Mouse (Mus musculus) myocyte (in vitro differentiated cells): Measurements from ENCODE around the gene Tmx2. TPM values are rescaled to one million over a fixed set of nuclear protein-coding genes. Genes with fewer than 3 reads are reported as not detected.
"Not testable (repeated sequence)": the region's sequence is repeated elsewhere in the genome, so short reads cannot be mapped to it uniquely, and the experiment has no call there.

Source experiments
- H3K27me3 ChIP-seq: one replicate; pipeline ENCODE4 v1.6.1; 2011; ENCODE audit not compliant: control insufficient read depth, insufficient read depth, insufficient read length
- H3K36me3 ChIP-seq: one replicate; pipeline ENCODE4 v1.6.1; 2011; ENCODE audit not compliant: control insufficient read depth, insufficient read depth
- H3K4me2 ChIP-seq: one replicate; pipeline ENCODE4 v1.6.1; 2011; ENCODE audit warnings: low read depth, control low read depth
- H3K4me3 ChIP-seq: one replicate; pipeline ENCODE4 v1.5.1; 2011; ENCODE audit warnings: mild to moderate bottlenecking, control low read depth, moderate library complexity
- H3K79me2 ChIP-seq: one replicate; pipeline ENCODE4 v1.6.1; 2011; ENCODE audit not compliant: control insufficient read depth, insufficient read depth
- H3ac ChIP-seq: one replicate; pipeline ENCODE4 v1.6.1; 2011; ENCODE audit not compliant: control insufficient read depth, insufficient read length
- CEBPB ChIP-seq: IDR thresholded peaks from 2 replicates; pipeline ENCODE4 v1.6.1; 2011; ENCODE audit warnings: mild to moderate bottlenecking, moderate library complexity; ENCODE audit not compliant: poor library complexity, insufficient read depth, severe bottlenecking
- E2F4 ChIP-seq: IDR thresholded peaks from one replicate; pipeline ENCODE4 v1.6.1; 2011; ENCODE audit warnings: mild to moderate bottlenecking, control low read depth, moderate library complexity; ENCODE audit not compliant: insufficient read depth
- MAX ChIP-seq: IDR thresholded peaks from one replicate; pipeline ENCODE4 v1.6.1; 2011; ENCODE audit warnings: low read depth, mild to moderate bottlenecking, control low read depth
- MYOD1 ChIP-seq, 3 experiments: IDR thresholded peaks; one replicate each; pipeline ENCODE4 v1.6.1; 2011; ENCODE audit warnings: control low read depth in 2 of 3, low read depth in 2 of 3, mild to moderate bottlenecking in 2 of 3, moderate library complexity in 1 of 3; ENCODE audit not compliant: insufficient read length in 2 of 3, control insufficient read depth in 1 of 3
- MYOG ChIP-seq, 3 experiments: IDR thresholded peaks; one replicate each; pipeline ENCODE4 v1.6.1; 2011; ENCODE audit warnings: control low read depth in 2 of 3, low read depth in 2 of 3, mild to moderate bottlenecking in 2 of 3; ENCODE audit not compliant: insufficient read length in 2 of 3, control insufficient read depth in 1 of 3, insufficient read depth in 1 of 3
- POLR2A ChIP-seq: IDR thresholded peaks from one replicate; pipeline ENCODE4 v1.6.1; 2011; ENCODE audit warnings: low read depth, mild to moderate bottlenecking, control low read depth, moderate library complexity; ENCODE audit not compliant: insufficient read length
- POLR2AphosphoS2 ChIP-seq: IDR thresholded peaks from one replicate; pipeline ENCODE4 v1.6.1; 2011; ENCODE audit warnings: low read depth, control low read depth; ENCODE audit not compliant: insufficient read length
- REST ChIP-seq: IDR thresholded peaks from one replicate; pipeline ENCODE4 v1.6.1; 2011; ENCODE audit warnings: mild to moderate bottlenecking, control low read depth, moderate library complexity; ENCODE audit not compliant: insufficient read depth, insufficient read length
- SRF ChIP-seq: IDR thresholded peaks from one replicate; pipeline ENCODE4 v1.6.1; 2011; ENCODE audit warnings: low read depth; ENCODE audit not compliant: control insufficient read depth, insufficient read length
- TCF12 ChIP-seq: IDR thresholded peaks from one replicate; pipeline ENCODE4 v1.6.1; 2011; ENCODE audit warnings: mild to moderate bottlenecking, control low read depth; ENCODE audit not compliant: poor library complexity, insufficient read depth, severe bottlenecking
- TCF3 ChIP-seq: IDR thresholded peaks from one replicate; pipeline ENCODE4 v1.6.1; 2011; ENCODE audit warnings: low read depth, control low read depth; ENCODE audit not compliant: insufficient read length
- USF1 ChIP-seq: IDR thresholded peaks from one replicate; pipeline ENCODE4 v1.6.1; 2011; ENCODE audit warnings: low read depth, mild to moderate bottlenecking, control low read depth, moderate library complexity
- polyA plus RNA-seq: library from polyadenylated mRNA; unstranded; fragments of >200 nt; fragmentation: generic; extraction: Trizol; gene quantifications from one replicate; pipeline ENCODE4 v1.2.1, GENCODE M21; 2012; ENCODE audit warnings: missing spikeins

The Tmx2 gene
- polyA plus RNA-seq, 1 experiment = 113 TPM

- Histone ChIP-seq H3K27me3 (no peaks in the 10 kb centered on the region), H3ac (no peak overlapping the region), H3K79me2 (no peaks in the 10 kb centered on the region), H3K4me2 (no peak overlapping the region), H3K36me3 (peaks cover 69% of the 10 kb centered on the region), H3K4me3 (no peak overlapping the region)
- TF ChIP-seq REST (no peak), MAX (no peak), USF1 (no peak), MYOG (IDR thresholded peaks at IDR 0.05; ENCODE audit: control insufficient read depth in 1 of 3, insufficient read depth in 1 of 3, insufficient read length in 2 of 3, low read depth in 2 of 3) (no peak), POLR2A (no peak), SRF (no peak), CEBPB (no peak), TCF3 (no peak)
Measured at GRCm38 (mm10) chr2:84688080-84688844, 9.3 kb upstream of the Tmx2 start.

- H3K4me3 ChIP-seq = no peak overlapping the region
- H3ac ChIP-seq = no peak overlapping the region
- H3K79me2 ChIP-seq = peaks cover 17% of the 10 kb centered on the region
- no peak overlapping the region for H3K4me2 ChIP-seq
- H3K36me3 ChIP-seq = peaks cover 20% of the 10 kb centered on the region
- no peaks in the 10 kb centered on the region for H3K27me3 ChIP-seq
- no peak for TF ChIP-seq E2F4
- no peak for TF ChIP-seq POLR2AphosphoS2
- no peak for TF ChIP-seq POLR2A
- no peak for TF ChIP-seq TCF12
- TF ChIP-seq REST = no peak
- no peak for TF ChIP-seq USF1
- TF ChIP-seq MYOG (IDR thresholded peaks at IDR 0.05; ENCODE audit: control insufficient read depth in 1 of 3, insufficient read depth in 1 of 3, insufficient read length in 2 of 3, low read depth in 2 of 3) = no peak
- no peak for TF ChIP-seq CEBPB
- no peak for TF ChIP-seq MAX
- TF ChIP-seq MYOD1 (IDR thresholded peaks at IDR 0.05; ENCODE audit: control insufficient read depth in 1 of 3, insufficient read length in 2 of 3, low read depth in 2 of 3) = no peak
- no peak for TF ChIP-seq TCF3
- no peak for TF ChIP-seq SRF
Measured at GRCm38 (mm10) chr2:84682605-84683183, 3.8 kb upstream of the Tmx2 start.

DNA sequence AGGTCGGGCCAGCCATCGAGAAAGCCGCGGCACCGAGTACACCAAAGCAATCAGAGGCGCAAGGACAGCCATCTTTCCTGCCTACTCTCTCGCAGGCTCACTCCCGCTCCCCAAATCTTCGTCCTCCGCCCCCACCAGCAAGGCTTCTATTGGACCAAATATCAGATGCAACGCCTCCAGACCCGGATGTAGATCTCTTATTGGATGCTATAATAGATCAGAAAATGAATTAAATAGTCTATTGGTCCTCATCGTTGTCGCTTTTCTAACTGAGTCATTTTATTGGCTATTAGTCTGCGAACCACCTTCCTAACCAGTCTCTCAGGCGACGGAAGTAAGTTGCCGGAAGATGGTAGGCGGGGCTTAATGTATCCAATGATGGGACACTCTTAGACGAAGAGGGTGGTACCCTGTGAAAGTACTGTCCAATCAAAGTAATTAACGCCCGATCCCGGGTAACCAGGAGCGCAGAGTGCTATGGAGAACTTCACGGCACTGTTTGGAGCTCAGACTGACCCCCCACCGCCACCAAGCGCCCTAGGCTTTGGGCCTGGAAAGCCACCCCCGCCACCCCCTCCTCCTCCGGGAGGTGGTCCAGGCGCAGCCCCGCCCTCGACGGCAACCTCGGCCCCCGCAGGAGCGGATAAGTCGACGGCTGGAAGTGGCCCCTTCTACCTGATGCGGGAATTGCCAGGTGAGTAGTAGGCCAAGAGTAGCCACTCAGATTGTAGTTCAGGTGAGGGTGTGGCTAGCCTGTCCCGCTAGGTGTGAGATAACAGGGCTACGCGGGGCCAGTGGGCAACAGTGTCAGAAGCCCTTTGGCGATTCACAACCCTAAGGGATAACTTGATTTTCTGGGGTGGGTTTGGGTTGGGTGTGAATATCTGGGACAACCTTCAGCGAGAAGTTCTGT, 716 bp downstream of the Tmx2 start, which contains the start of the genes Gm28635 and Med19:
Gene Gm28635 (minus strand): TSS at position 74 of the 913 bp plus-strand sequence.
Gene Med19 (plus strand): TSS at position 435 of the 913 bp plus-strand sequence.
- Histone ChIP-seq H3ac (peak within 1 kb of the TSS; percentile 26), H3K27me3 (no peaks in the 10 kb centered on the region), H3K79me2 (peaks cover 31% of the 10 kb centered on the region), H3K36me3 (peaks cover 2% of the 10 kb centered on the region), H3K4me2 (peak within 1 kb of the TSS; percentile 89), H3K4me3 (peak within 1 kb of the TSS; percentile 61)
- TF ChIP-seq REST = no peak
- peak; percentile 50 for TF ChIP-seq E2F4
- no peak for TF ChIP-seq MAX
- TF ChIP-seq POLR2AphosphoS2 = peak; percentile 78
- TF ChIP-seq POLR2A = peak; percentile 65
- TF ChIP-seq USF1 = no peak
- TF ChIP-seq MYOG (IDR thresholded peaks at IDR 0.05; ENCODE audit: control insufficient read depth in 1 of 3, insufficient read depth in 1 of 3, insufficient read length in 2 of 3, low read depth in 2 of 3) = no peak
- TF ChIP-seq TCF3 = no peak
- peak; percentile 47 for TF ChIP-seq SRF
- no peak for TF ChIP-seq MYOD1 (IDR thresholded peaks at IDR 0.05; ENCODE audit: control insufficient read depth in 1 of 3, insufficient read length in 2 of 3, low read depth in 2 of 3)
- no peak for TF ChIP-seq CEBPB
- TF ChIP-seq TCF12 = no peak

- H3ac ChIP-seq = peak overlapping the region; percentile 26
- TF ChIP-seq USF1 = no peak
- TF ChIP-seq REST = no peak
- TF ChIP-seq MYOD1 (IDR thresholded peaks at IDR 0.05; ENCODE audit: control insufficient read depth in 1 of 3, insufficient read length in 2 of 3, low read depth in 2 of 3) = no peak
- no peak for TF ChIP-seq POLR2AphosphoS2
- no peak for TF ChIP-seq TCF12
- TF ChIP-seq MAX = no peak
- TF ChIP-seq CEBPB = no peak
- TF ChIP-seq POLR2A = no peak
- TF ChIP-seq E2F4 = no peak
- no peak for TF ChIP-seq SRF
- peak overlapping the region; percentile 89 for H3K4me2 ChIP-seq
- peaks cover 31% of the 10 kb centered on the region for H3K79me2 ChIP-seq
- H3K36me3 ChIP-seq = peaks cover 10% of the 10 kb centered on the region
- peak overlapping the region; percentile 61 for H3K4me3 ChIP-seq
- no peaks in the 10 kb centered on the region for H3K27me3 ChIP-seq
Measured at GRCm38 (mm10) chr2:84677270-84677967, 1.5 kb downstream of the Tmx2 start.

DNA sequence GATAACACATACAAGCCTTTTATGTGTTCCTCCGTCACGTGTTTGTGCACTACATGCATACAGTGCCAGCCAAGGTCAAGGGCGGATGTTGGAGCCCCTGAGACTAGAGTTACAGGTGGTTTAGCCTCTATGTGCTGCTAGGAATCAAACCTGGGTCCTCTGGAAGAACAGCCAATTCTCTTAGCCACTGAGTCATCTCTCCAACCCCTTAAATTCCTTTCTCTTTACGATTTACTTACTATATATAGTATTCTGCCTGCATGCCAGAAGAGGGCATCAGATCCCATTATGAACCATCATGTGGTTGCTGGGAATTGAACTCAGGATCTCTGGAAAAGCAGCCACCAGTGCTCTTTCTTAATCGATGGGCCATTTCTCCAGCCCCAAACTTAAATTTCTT, 7.4 kb downstream of the Tmx2 start:
- Histone ChIP-seq H3K4me3 (peak overlapping the region; percentile 92), H3K36me3 (peaks cover 12% of the 10 kb centered on the region), H3K79me2 (peaks cover 19% of the 10 kb centered on the region)
- H3ac ChIP-seq, H3K27me3 ChIP-seq, H3K4me2 ChIP-seq: not testable (repeated sequence)
